Mouse (Mus musculus): ENCODE measurements around the gene Tbx21.

Tbx21 gene

DNA sequence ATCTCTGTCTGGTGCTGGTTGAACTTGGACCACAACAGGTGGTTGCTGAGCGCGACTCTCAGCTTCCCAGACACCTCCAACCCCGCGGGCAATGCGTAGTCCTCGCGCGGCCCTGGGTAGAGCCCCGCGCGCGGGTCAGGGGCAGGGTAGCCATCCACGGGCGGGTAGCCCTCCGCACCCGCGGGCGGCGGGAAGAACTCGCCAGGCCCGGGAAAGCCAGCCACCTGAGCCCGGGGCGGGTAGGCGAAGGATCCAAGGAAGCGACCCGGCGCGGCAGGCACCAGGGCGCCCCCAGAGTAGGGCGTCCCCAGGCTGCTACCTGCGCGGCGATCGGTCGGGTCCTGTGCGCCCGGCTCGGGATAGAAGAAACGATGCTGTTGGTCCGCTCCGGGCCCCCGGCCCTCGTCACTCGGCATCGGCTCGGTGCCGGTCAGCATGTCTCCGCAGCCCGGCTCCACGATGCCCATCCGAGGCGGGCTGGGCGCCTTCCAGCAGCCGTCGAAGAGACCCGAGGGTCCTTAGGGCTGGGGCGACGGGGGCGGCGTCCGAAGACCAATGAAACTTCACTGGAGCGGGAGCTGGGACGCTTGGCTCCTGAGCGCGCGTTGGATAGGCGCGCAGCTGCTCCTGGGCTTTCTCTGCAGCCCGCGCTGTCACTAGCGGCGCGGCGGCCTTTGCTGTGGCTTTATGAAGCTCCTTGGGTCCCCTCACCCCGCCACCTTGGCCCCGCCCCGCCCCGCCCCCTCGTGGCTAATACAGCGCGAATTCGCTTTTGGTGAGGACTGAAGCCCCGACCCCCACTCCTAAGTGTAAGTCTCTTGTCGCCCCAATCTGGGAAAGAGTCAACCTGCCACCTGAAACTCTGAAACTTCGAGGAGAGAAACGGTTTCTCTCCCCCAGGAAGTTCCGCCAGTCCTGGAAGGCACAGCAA is at the start of gene Tbx21:
Tbx21 (minus strand) TSS at position 661 of the 931 bp plus-strand sequence.
- peak; percentile 62 for DNase-seq (ENCODE audit: extremely low spot score, low spot score)

DNA sequence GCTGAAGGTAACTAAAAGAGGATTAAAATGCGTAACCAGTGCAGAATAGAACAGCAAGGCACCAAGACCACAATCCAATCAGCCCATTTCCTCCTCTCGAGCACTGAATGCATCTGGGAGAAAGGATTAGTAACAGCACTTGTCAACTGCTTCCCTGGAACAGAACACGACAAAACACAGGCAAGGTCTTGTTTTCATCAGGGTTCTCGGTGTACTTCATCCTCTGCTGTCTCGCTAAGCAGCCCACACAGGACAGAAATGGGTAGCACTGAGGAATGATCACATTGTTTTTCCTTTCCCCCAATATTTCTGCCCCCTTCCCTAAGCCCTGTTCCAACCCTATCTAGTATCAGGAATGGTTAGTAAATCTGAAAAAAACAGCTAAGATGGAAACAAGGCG is 45.2 kb upstream of the Tbx21 start:
- DNase-seq (ENCODE audit: extremely low spot score, low spot score) = no peak

GRCm38 (mm10) chr11:97156999-97157398 is 41.9 kb upstream of the Tbx21 start:
- no peak for DNase-seq (ENCODE audit: extremely low spot score, low spot score)

- DNase-seq (ENCODE audit: extremely low spot score, low spot score) = no peak
Observed at GRCm38 (mm10) chr11:97152662-97153287, 37.6 kb upstream of the Tbx21 start.

- DNase-seq (ENCODE audit: extremely low spot score, low spot score) = no peak
Observed at GRCm38 (mm10) chr11:97152023-97152426, 36.9 kb upstream of the Tbx21 start.

DNA sequence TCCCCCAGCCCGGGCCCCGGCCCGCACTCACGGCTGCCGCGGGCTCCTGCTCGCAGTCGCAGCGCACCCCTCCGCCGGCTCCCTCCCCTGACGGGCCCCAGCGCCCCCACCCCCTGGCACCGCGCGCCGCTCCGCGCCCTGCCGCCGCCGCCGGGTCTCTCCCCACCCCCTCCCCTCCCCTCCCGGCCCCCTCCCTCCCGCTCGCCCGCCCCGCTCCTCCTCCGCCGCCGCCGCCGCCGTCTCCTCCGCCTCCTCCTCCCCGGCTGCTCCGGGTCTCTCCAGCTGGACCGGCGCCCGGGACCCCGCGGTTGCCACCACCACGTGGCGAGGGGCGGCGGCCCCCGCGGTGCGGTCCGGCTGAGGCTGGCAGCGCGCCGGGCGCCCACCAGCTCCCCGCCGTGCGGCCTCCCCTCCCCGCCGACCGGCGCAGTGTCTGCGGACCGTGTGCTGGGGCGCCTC is 36.2 kb upstream of the Tbx21 start, which contains the start of gene Tbkbp1:
Tbkbp1 (minus strand) TSS at position 153 of the 459 bp plus-strand sequence.
- DNase-seq (ENCODE audit: extremely low spot score, low spot score) = peak; percentile 62

DNA sequence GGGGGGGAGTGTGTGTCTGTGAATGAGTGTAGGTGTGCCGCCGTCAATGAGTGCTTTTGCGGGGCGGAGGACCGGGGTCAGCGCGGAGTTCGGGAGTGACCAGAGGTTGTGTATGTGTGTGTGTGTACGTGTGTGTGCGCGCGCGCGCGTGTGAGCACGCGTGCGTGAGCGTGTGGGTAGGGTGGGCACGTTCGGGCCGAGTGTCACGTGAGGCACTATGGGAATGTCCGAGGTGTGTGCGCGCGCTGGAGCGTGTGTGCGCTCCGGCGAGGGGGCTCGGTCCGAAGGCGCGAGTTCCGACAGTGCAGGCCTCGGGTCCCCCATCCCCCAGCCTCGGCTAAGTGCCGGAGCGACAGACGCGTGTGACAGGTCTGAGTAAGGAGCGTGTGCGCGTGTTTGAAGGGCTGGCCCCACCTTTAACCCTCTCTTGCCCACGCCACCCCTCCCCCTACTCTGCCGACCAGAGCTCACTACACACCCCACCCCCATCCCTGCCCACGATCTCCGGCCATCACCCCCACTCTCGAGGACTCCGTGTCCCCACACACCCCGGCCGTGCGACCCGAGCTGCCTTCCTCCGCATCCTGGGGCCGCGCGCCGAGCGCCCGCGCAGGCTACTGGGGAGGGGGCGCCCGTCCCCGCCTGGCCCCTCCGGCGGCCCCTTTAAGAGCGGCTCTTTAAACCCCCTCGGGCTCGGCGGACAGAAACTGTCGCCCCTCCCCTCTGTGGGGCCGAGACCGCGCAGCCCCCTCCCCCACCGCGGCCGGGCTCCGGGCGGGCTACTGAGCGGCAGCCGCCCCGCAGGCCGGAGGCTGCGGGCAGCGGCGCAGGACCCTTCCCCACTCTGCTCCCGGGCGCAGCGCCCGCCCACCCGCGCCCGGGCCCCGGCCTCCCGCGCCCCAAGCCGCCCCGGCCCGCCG is 35.5 kb upstream of the Tbx21 start:
- peak; percentile 90 for DNase-seq (ENCODE audit: extremely low spot score, low spot score)

DNA sequence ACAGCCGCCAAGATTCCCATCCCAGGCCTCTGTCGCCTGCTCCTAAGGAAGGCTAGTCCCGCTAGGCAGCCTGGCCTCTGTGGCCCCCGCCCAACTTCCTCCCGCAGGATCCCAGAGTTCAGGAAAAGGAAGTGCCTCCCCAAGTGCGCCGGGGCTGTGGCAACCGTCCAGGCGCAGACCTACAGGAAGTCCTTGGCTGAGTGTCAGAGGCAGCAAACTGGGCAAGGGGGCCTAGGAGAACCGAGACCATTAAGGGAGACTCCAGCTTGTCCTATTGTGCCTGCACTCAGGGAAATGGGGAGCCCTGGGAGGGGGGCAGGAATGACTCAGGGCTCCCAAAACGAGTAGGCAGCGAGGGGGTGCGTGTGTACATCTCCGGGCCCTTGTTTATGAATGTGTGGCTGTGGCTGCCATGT is 34.9 kb upstream of the Tbx21 start:
- no peak for DNase-seq (ENCODE audit: extremely low spot score, low spot score)

DNA sequence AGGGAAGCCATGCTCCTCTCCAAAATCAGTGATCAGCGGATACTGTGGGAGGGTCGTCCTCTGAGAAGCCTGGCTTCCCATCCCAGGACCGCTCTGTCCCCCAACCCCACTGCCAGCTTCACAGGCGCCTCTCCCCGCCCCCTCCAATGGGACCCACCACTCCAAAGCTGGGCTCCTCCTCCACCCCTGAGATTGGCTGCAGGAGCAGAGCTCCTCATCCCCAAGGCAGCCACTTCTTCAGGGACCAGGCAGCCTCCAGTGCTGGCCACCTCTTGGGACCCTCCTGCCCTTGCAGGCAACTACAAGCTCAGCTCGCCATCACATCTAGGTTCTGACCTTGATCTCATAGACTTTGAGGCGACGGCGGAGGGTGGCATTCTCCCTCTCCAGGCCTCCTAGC is 33.9 kb upstream of the Tbx21 start:
- DNase-seq (ENCODE audit: extremely low spot score, low spot score) = no peak

DNA sequence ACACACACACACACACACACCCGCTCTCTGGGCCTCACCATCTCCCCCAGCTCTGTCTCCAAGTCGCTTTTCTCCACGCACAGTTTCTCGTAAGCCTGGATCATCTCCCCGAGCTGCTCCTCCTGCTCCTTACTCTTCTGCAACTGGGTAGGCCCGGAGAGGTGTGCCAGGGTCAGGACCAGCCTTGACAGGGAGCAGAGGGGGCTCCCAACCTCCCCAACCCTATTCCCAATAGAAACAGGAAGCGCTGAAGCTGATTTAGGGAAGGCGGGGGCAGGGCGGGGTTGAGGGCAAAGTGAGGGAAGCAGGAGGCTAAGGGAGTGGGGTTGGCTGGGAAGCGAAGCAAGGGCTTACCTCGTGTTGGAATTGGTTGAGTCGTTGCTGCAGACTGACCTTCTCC is 33.5 kb upstream of the Tbx21 start:
- DNase-seq (ENCODE audit: extremely low spot score, low spot score) = no peak

- DNase-seq (ENCODE audit: extremely low spot score, low spot score) = no peak
Observed at GRCm38 (mm10) chr11:97147333-97147732, 32.2 kb upstream of the Tbx21 start.

GRCm38 (mm10) chr11:97146724-97147123 is 31.6 kb upstream of the Tbx21 start:
- DNase-seq (ENCODE audit: extremely low spot score, low spot score) = peak; percentile 86

DNA sequence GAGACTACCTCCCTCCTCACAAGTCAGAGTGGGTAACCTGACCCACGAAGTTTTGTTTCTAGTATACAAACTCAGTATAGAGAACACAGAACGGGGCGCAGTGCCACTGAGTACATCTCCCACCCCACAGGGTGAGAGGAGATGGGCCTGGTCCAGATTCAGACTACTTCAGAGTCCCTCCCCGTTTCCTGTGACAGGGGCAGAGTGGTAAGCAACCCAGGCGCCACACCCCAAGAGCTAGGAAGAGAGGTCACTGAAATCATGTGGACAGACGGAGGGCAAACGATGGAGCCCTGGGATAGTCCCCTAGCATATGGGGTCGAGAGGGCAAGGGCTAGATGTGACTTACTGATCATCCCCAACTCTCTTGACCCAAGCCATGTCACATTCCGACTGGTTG is 30.8 kb upstream of the Tbx21 start:
- no peak for DNase-seq (ENCODE audit: extremely low spot score, low spot score)

- no peak for DNase-seq (ENCODE audit: extremely low spot score, low spot score)
Observed at GRCm38 (mm10) chr11:97145320-97145719, 30.2 kb upstream of the Tbx21 start.

- DNase-seq (ENCODE audit: extremely low spot score, low spot score) = no peak
Observed at GRCm38 (mm10) chr11:97143196-97143900, 28.2 kb upstream of the Tbx21 start.

DNA sequence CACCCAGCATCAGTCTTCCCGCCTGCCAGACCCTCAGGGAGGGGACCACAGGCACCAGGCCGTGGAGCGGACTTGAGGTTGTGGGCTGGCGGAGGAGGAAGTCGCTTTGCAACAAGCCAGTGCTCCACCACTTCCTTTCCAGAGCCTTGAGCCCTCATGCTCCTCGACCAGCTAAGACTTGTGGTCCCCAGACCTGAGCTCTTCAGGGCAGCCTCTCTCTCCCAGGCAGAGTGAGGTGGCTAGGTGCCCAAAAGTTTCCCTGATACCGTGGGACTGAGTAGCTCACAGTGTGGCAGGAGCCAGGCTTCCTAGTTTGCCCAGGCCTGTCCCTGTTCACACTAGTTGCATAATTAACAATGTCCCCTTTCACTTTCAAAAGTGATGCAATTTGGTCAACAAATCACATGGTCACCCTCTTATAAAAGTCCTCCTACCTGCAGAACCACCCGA is 27.1 kb upstream of the Tbx21 start:
- DNase-seq (ENCODE audit: extremely low spot score, low spot score) = no peak

DNA sequence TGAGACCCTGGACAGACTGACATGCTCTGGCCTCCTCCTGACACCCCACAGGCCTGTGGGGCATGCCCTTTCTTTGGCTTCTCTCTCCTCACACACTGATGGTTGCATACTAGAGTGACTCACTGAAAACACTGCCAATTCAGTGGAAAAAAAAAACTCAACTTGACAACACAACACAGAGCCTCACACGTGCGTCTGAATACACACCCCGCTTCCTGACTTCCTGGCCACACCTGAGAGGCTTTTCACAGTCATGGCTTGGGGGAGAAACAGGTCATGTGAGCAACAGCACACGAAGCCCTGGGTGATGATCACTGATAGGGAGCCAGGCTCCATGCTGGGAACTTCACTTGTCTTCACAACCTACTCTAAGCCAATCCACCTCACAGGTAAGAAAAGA is 25.7 kb upstream of the Tbx21 start:
- DNase-seq (ENCODE audit: extremely low spot score, low spot score) = no peak

- no peak for DNase-seq (ENCODE audit: extremely low spot score, low spot score)
Observed at GRCm38 (mm10) chr11:97139256-97139655, 24.1 kb upstream of the Tbx21 start.

- peak; percentile 52 for DNase-seq (ENCODE audit: extremely low spot score, low spot score)
Observed at GRCm38 (mm10) chr11:97138554-97139226, 23.6 kb upstream of the Tbx21 start.

DNA sequence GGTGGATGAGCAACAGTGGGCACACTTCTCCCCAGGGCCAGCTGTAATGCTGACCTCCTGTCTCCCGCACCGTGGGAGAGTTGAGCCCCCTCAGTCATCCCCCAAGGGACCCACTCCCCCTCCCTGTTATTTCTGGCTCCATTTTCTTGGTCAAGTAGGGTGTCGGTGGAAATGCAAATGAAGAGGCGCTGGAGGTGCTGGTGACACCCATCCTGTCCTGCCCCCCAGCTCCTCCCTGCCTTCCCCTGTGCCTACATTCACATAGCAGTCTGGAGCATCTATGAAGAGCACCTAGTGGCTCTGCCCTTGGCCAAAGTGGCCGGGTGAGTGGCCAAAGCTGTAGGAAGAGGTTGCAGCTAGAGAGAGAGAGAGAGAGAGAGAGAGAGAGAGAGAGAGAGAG is 18.1 kb upstream of the Tbx21 start:
- no peak for DNase-seq (ENCODE audit: extremely low spot score, low spot score)

Data from neural tube, embryonic 10.5 days (tissue).